Mouse (Mus musculus) hindbrain, embryonic 16.5 days (tissue): ENCODE measurements around the gene Cxcr6. TPM values are rescaled to one million over a fixed set of nuclear protein-coding genes. Genes with fewer than 3 reads are reported as not detected.
A peak's percentile ranks its signal among the peaks of the same experiment; 100 is the strongest.
"Not testable (repeated sequence)": the region's sequence is repeated elsewhere in the genome, so short reads cannot be mapped to it uniquely, and the experiment has no call there.

Experiments
- ATAC-seq: fragments of 200-750 bp; cut with Nextera tagmentation; 2 replicates; pipeline ENCODE4 v1.8.0; 2017; ENCODE audit warnings: moderate TSS enrichment, moderate library complexity
- H3K27ac ChIP-seq: fragments of 300-500 bp; sonication (generic); 2 replicates; pipeline ENCODE4 v1.5.1; 2014; ENCODE audit warnings: low read depth, mild to moderate bottlenecking, control low read depth, low read length, moderate library complexity
- H3K27me3 ChIP-seq: fragments of 300-500 bp; sonication (generic); replicated peaks from 2 replicates; pipeline ENCODE4 v1.6.1; 2014; ENCODE audit warnings: low read length; ENCODE audit not compliant: control insufficient read depth, insufficient read depth
- H3K36me3 ChIP-seq: fragments of 300-500 bp; sonication (generic); 2 replicates; pipeline ENCODE4 v1.6.1; 2014; ENCODE audit warnings: mild to moderate bottlenecking, low read length, moderate library complexity, mixed read lengths; ENCODE audit not compliant: control insufficient read depth, insufficient read depth
- H3K4me1 ChIP-seq: fragments of 300-500 bp; sonication (generic); 2 replicates; pipeline ENCODE4 v1.6.1; 2014; ENCODE audit warnings: low read depth, low read length; ENCODE audit not compliant: control insufficient read depth, insufficient read depth
- H3K4me2 ChIP-seq: fragments of 300-500 bp; sonication (generic); 2 replicates; pipeline ENCODE4 v1.6.1; 2014; ENCODE audit warnings: mild to moderate bottlenecking, low read length, control low read depth, moderate library complexity
- H3K4me3 ChIP-seq: fragments of 300-500 bp; sonication (generic); 2 replicates; pipeline ENCODE4 v1.5.1; 2014; ENCODE audit warnings: mild to moderate bottlenecking, low read length, control low read depth, moderate library complexity
- H3K9ac ChIP-seq: fragments of 300-500 bp; sonication (generic); 2 replicates; pipeline ENCODE4 v1.6.1; 2014; ENCODE audit warnings: low read depth, mild to moderate bottlenecking, control low read depth, low read length, moderate library complexity
- H3K9me3 ChIP-seq: fragments of 300-500 bp; sonication (generic); 2 replicates; pipeline ENCODE4 v1.6.1; 2014; ENCODE audit warnings: mild to moderate bottlenecking, low read length, moderate library complexity; ENCODE audit not compliant: control insufficient read depth
- WGBS: fragments of 180-500 bp; shearing (Covaris S2); extraction: QIAGEN DNeasy Blood & Tissue Kit; methylation state at CpG from one replicate; pipeline ENCODE4 v1.1.7; 2014; 5-methylcytosine and 5-hydroxymethylcytosine counted together
- polyA plus RNA-seq: library from polyadenylated mRNA; unstranded; fragments of >200 nt; fragmentation: Nextera tagmentation; extraction: Ambion mirVana; gene quantifications from 2 replicates; pipeline ENCODE4 v1.2.1, GENCODE M21; 2015

Cxcr6 gene
- polyA plus RNA-seq, 1 experiment from 2014 or later: 0.18 TPM

- no peak overlapping the region for H3K4me2 ChIP-seq
Observed at GRCm38 (mm10) chr9:123769532-123769931, 36.7 kb upstream of the Cxcr6 start.

GRCm38 (mm10) chr9:123773299-123773698 lies 33.0 kb upstream of the Cxcr6 start:
- not testable (repeated sequence) for ATAC-seq, H3K4me1 ChIP-seq, H3K4me2 ChIP-seq, H3K27ac ChIP-seq, H3K36me3 ChIP-seq, H3K4me3 ChIP-seq, H3K9me3 ChIP-seq, H3K9ac ChIP-seq, H3K27me3 ChIP-seq
- 45% methylated on average over 2 of the region's 2 CpGs for WGBS

More at GRCm38 (mm10) chr9:123769532-123769931, 36.7 kb upstream of the Cxcr6 start:
- Histone ChIP-seq H3K27ac (no peak overlapping the region), H3K36me3 (no peaks in the 10 kb centered on the region), H3K9me3 (no peaks in the 10 kb centered on the region), H3K4me3 (no peak overlapping the region), H3K27me3 (no peaks in the 10 kb centered on the region), H3K4me1 (no peaks in the 10 kb centered on the region), H3K9ac (no peak overlapping the region)
- no peak for ATAC-seq
- 71% methylated on average over 6 of the region's 6 CpGs for WGBS

DNA sequence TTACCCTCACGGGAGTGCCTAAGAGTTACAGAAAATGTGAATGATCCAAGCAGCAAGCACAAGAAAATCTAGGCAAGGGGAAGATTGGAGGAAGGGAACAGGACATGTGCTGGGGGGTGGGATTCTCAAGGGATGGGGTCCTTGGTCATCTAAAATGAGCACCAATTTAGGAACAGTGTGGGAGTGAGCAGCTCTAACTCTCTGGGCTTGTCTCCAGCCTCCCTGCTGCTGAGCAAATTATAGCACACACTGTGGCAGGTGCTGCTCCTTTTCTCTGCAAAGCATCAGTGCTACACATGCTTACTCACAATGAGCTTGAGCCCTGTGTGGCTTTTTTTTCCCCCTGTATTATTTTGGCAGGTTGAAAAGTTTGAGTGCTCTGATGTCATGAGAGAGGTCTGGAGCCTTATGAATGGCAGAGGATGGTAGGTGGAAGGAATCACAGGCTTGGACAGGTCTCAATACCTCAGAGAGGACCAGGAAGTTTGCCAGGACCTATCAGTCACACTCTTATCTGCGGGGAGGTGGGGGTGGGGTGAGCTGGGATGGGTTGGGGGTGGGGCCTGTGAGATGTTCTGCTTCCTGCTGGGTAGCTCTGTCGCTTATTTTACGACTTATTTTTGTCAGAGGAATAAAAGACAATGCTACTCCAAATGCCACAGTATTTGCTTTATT lies 17.3 kb upstream of the Cxcr6 start:
- Histone ChIP-seq H3K4me3 (no peak overlapping the region), H3K27me3 (no peaks in the 10 kb centered on the region), H3K27ac (no peak overlapping the region), H3K4me2 (no peak overlapping the region), H3K36me3 (peaks cover 8% of the 10 kb centered on the region), H3K4me1 (no peaks in the 10 kb centered on the region), H3K9me3 (0 out of 2 replicates have a peak, but pooled peaks cover under 1% of the 10 kb centered on the region), H3K9ac (no peak overlapping the region)
- no peak for ATAC-seq
- WGBS: 77% methylated on average over 4 of the region's 4 CpGs

- Histone ChIP-seq H3K4me1 (no peaks in the 10 kb centered on the region), H3K36me3 (peaks cover 19% of the 10 kb centered on the region), H3K4me3 (no peak overlapping the region), H3K27ac (no peak overlapping the region), H3K9ac (no peak overlapping the region), H3K9me3 (no peaks in the 10 kb centered on the region), H3K4me2 (no peak overlapping the region), H3K27me3 (no peaks in the 10 kb centered on the region)
- 0 out of 2 replicates have a peak, but pooled peaks have one; percentile 72 for ATAC-seq
- WGBS: 79% methylated on average over 3 of the region's 3 CpGs
Observed at GRCm38 (mm10) chr9:123796174-123796573, 10.1 kb upstream of the Cxcr6 start.

- no peak overlapping the region for H3K4me2 ChIP-seq
- no peaks in the 10 kb centered on the region for H3K4me1 ChIP-seq
- H3K9ac ChIP-seq: no peak overlapping the region
- no peaks in the 10 kb centered on the region for H3K36me3 ChIP-seq
- 100% methylated on average over 1 of the region's 1 CpGs for WGBS
- H3K9me3 ChIP-seq: no peaks in the 10 kb centered on the region
- no peak overlapping the region for H3K4me3 ChIP-seq
- no peak for ATAC-seq
- H3K27me3 ChIP-seq: no peaks in the 10 kb centered on the region
- H3K27ac ChIP-seq: no peak overlapping the region
Observed at GRCm38 (mm10) chr9:123801527-123801926, 4.7 kb upstream of the Cxcr6 start.

- H3K4me3 ChIP-seq: no peak overlapping the region
- H3K36me3 ChIP-seq: no peaks in the 10 kb centered on the region
- no peak overlapping the region for H3K27ac ChIP-seq
- no peak overlapping the region for H3K9ac ChIP-seq
- no peaks in the 10 kb centered on the region for H3K4me1 ChIP-seq
- H3K4me2 ChIP-seq: no peak overlapping the region
- H3K9me3 ChIP-seq: no peaks in the 10 kb centered on the region
- 96% methylated on average over 2 of the region's 2 CpGs for WGBS
- no peak for ATAC-seq
- H3K27me3 ChIP-seq: no peaks in the 10 kb centered on the region
Observed at GRCm38 (mm10) chr9:123802421-123802820, 3.9 kb upstream of the Cxcr6 start.

DNA sequence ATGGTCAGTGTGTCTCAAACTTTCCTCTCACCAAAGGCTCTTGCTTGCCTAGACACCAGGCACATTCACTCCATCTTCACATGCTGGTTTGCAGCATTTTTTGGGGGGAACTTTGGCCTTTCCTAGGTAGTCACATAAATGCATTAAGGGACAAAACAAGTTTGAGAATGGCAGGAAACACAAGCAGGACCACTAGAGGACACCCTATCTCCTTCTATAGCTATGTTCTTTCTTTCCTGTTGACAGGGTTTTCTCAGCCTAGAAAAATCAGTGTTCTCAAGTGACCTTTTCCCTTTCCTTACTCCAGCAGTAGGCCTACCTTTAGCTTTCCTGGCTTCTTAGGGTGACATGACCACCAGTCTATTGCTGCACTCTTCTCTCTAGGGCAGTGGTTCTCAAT lies 3.4 kb upstream of the Cxcr6 start:
- Histone ChIP-seq H3K4me3 (no peak overlapping the region), H3K4me1 (no peaks in the 10 kb centered on the region), H3K4me2 (no peak overlapping the region), H3K27ac (no peak overlapping the region), H3K27me3 (no peaks in the 10 kb centered on the region), H3K9ac (no peak overlapping the region), H3K9me3 (no peaks in the 10 kb centered on the region), H3K36me3 (no peaks in the 10 kb centered on the region)
- no peak for ATAC-seq

DNA sequence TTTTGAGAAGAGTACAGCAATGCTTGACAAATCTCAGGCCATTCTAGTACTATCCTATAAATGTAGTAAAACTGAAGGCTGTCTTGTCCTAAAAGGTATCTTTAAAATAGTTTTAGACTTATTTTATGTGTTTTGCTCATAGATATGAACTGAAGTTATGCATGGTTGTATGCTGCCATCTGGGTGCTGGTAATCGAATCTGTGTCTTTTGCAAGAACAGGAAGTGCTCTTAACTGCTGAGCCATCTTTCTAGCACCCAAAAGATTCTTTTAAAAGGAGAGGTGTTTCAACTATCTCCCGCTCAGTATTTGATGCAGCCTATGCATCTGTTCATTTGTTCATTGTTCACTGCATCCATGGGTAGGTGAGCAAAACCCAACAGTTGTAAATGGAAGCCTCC lies 1.0 kb upstream of the Cxcr6 start:
- Histone ChIP-seq H3K27ac (no peak overlapping the region), H3K4me2 (no peak overlapping the region), H3K36me3 (no peaks in the 10 kb centered on the region), H3K9ac (no peak overlapping the region), H3K4me3 (no peak overlapping the region), H3K27me3 (no peaks in the 10 kb centered on the region), H3K4me1 (no peaks in the 10 kb centered on the region), H3K9me3 (no peaks in the 10 kb centered on the region)
- WGBS: 92% methylated on average over 2 of the region's 2 CpGs
- no peak for ATAC-seq

DNA sequence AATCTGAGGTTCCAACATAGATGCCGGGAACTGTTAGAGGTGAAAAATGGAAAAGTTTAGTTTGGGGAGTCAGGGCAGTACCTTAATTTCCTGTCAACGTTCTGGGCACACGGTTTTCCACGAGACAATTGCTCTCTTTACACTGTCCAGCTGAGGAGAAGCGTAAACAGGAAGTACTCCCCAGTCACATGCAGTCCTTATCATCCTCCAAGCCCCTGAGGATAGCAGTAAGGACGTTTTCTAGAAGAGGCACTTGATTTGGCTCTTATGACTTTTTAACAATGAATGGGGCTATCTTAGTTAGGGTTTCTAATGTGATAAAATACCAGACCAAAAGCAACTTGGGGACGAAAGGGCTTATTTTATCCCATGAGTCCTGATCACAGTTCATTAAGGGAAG lies 2.3 kb downstream of the Cxcr6 start:
- no peak overlapping the region for H3K4me2 ChIP-seq
- no peak overlapping the region for H3K4me3 ChIP-seq
- ATAC-seq: no peak
- H3K27ac ChIP-seq: no peak overlapping the region
- H3K36me3 ChIP-seq: no peaks in the 10 kb centered on the region
- H3K9ac ChIP-seq: no peak overlapping the region
- no peaks in the 10 kb centered on the region for H3K4me1 ChIP-seq
- H3K27me3 ChIP-seq: no peaks in the 10 kb centered on the region
- H3K9me3 ChIP-seq: no peaks in the 10 kb centered on the region
- WGBS: 82% methylated on average over 7 of the region's 7 CpGs

GRCm38 (mm10) chr9:123811831-123812230 lies 5.6 kb downstream of the Cxcr6 start:
- no peaks in the 10 kb centered on the region for H3K36me3 ChIP-seq

More at GRCm38 (mm10) chr9:123811831-123812230, 5.6 kb downstream of the Cxcr6 start:
- no peak overlapping the region for H3K4me2 ChIP-seq
- H3K27ac ChIP-seq: no peak overlapping the region
- H3K4me3 ChIP-seq: no peak overlapping the region
- 91% methylated on average over 3 of the region's 3 CpGs for WGBS
- no peak for ATAC-seq
- H3K9me3 ChIP-seq: no peaks in the 10 kb centered on the region
- no peak overlapping the region for H3K9ac ChIP-seq
- H3K4me1 ChIP-seq: no peaks in the 10 kb centered on the region
- H3K27me3 ChIP-seq: no peaks in the 10 kb centered on the region
